Mouse (Mus musculus): ENCODE results near the gene Slc7a5. TPM values are rescaled to one million over a fixed set of nuclear protein-coding genes. Genes with fewer than 3 reads are reported as not detected.
A peak's percentile ranks its signal among the peaks of the same experiment; 100 is the strongest.

Gene Slc7a5
- polyA plus RNA-seq, 1 experiment from 2014 or later: 10.2 TPM

DNA sequence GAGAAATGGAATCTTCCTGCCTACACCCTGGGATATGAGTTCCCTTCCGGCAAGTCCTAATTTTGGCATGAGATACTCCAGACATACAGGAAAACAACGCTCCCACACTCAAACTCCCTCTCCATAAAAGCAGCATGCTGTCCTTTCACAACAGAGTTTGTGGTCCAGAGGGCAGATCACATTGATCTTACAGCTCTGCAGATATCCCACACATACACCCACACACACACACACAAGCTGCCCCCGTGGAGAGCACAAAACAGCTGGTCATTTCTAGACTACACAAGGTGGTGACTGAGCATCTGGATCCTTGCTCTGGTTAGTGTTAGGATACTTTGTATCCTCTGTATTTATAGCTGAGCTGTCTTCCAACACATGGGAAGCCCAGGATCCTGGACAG lies 32.4 kb downstream of the Slc7a5 start:
- no peaks in the 10 kb centered on the region for H3K36me3 ChIP-seq (ENCODE audit: insufficient read depth, low read length)
- H3K4me1 ChIP-seq (replicated peaks; ENCODE audit: insufficient read depth, low read length): peaks cover 12% of the 10 kb centered on the region; the same call in 1 of the 2 replicates
- WGBS: 36% methylated on average over 3 of the region's 3 CpGs
- no peaks in the 10 kb centered on the region for H3K9me3 ChIP-seq (replicated peaks; ENCODE audit: low read length)
- H3K4me2 ChIP-seq (ENCODE audit: low read length): no peak overlapping the region
- ATAC-seq (replicated peaks; ENCODE audit: low FRiP score, low read depth) (no peak), DNase-seq (ENCODE audit: low spot score) (peak; percentile 61)
- no peak overlapping the region for H3K9ac ChIP-seq (ENCODE audit: low read depth, low read length)
- H3K27me3 ChIP-seq (ENCODE audit: insufficient read depth, low read length): no peaks in the 10 kb centered on the region
- H3K27ac ChIP-seq: peak overlapping the region; percentile 36; the same call in 1 of the 2 replicates
- no peak overlapping the region for H3K4me3 ChIP-seq (replicated peaks; ENCODE audit: low read depth, low read length)
- no peak for TF ChIP-seq CTCF (IDR thresholded peaks at IDR 0.05; ENCODE audit: low read depth)

DNA sequence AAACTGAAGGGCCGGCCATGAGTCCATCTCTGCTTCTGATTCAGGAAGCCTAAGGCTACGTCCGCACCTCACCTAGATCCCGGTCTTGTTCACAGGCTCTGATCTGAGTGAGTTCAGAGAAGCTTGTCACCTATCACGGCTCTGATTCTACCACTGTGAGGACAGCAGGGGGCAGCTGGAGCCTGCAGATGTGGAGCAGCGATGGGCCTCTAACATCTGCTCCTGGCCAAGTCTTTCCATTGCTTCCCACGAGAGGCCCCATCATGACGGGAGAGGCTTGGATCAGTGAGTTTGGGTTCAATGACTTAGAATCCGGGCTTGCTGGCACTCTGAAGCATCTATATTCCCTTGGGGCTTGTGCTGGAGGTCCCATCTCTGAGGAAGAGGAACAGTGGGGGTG lies 33.5 kb downstream of the Slc7a5 start:
- DNase-seq (ENCODE audit: low spot score) (peak; percentile 92), ATAC-seq (replicated peaks; ENCODE audit: low FRiP score, low read depth) (peak; percentile 45)
- WGBS: 40% methylated on average over 9 of the region's 9 CpGs
- Histone ChIP-seq H3K36me3 (ENCODE audit: insufficient read depth, low read length) (no peaks in the 10 kb centered on the region), H3K27ac (no peak overlapping the region), H3K9ac (ENCODE audit: low read depth, low read length) (no peak overlapping the region), H3K4me3 (replicated peaks; ENCODE audit: low read depth, low read length) (no peak overlapping the region), H3K27me3 (ENCODE audit: insufficient read depth, low read length) (no peaks in the 10 kb centered on the region), H3K4me2 (ENCODE audit: low read length) (no peak overlapping the region), H3K4me1 (replicated peaks; ENCODE audit: insufficient read depth, low read length) (peaks cover 12% of the 10 kb centered on the region; the same call in 1 of the 2 replicates), H3K9me3 (replicated peaks; ENCODE audit: low read length) (no peaks in the 10 kb centered on the region)
- TF ChIP-seq CTCF (IDR thresholded peaks at IDR 0.05; ENCODE audit: low read depth): peak; percentile 95

DNA sequence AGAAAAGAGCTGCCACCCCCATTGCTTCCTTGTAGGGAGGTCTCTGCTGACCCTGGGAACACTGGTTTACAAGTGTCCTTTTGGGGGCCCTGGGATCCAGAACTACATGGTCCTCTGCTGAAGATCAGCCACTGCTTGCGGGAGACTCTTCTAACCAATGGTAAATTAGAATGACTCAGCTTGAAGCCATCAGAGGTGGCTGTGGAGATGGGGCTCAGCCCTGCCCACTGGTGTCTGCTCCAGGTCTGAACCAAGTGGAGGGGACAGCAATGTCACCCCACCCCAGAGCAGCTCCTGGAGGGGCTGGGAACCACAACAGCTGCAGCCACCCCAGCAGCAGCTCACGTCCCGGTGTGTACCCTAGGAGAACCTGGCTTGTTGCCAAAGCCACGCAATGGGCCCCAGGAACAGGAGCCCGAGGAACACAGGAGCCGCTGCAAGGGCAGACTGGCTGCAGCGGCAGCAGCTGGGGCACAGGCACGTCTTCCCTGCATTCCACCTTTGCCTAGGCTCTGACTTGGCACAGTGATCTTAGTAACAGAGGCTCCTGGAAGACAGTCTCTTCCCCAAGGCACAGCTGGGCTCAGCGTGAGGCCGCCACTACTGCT lies 35.6 kb downstream of the Slc7a5 start:
- Histone ChIP-seq H3K27me3 (ENCODE audit: insufficient read depth, low read length) (no peaks in the 10 kb centered on the region), H3K9me3 (replicated peaks; ENCODE audit: low read length) (no peaks in the 10 kb centered on the region), H3K27ac (no peak overlapping the region), H3K4me2 (ENCODE audit: low read length) (no peak overlapping the region), H3K4me3 (replicated peaks; ENCODE audit: low read depth, low read length) (no peak overlapping the region), H3K4me1 (replicated peaks; ENCODE audit: insufficient read depth, low read length) (peaks cover 12% of the 10 kb centered on the region; the same call in 1 of the 2 replicates), H3K36me3 (ENCODE audit: insufficient read depth, low read length) (no peaks in the 10 kb centered on the region), H3K9ac (ENCODE audit: low read depth, low read length) (no peak overlapping the region)
- no peak for TF ChIP-seq CTCF (IDR thresholded peaks at IDR 0.05; ENCODE audit: low read depth)
- WGBS: 27% methylated on average over 10 of the region's 10 CpGs
- DNase-seq (ENCODE audit: low spot score): no peak
- no peak for ATAC-seq (replicated peaks; ENCODE audit: low FRiP score, low read depth)

DNA sequence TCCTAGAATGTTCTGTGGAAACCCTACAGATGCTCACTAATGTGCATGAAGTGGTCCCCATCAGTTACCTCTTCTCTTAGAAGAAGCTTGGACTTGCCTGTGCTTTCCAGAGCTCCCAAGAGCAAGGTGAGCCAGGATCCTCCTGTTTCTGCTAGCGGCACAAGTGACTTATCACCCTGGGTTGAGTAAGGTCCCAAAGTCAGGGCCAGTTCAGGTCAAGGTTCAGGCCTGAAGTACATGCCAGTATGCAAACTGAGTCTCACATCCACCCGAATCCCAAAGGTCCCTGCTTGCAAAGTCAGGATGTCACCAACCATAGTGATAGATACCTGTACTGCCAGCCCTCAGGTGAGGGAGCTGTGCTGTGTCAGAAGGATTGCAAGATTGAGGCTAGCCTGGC lies 37.3 kb downstream of the Slc7a5 start:
- no peak overlapping the region for H3K27ac ChIP-seq
- DNase-seq (ENCODE audit: low spot score) (no peak), ATAC-seq (replicated peaks; ENCODE audit: low FRiP score, low read depth) (no peak)
- H3K4me3 ChIP-seq (replicated peaks; ENCODE audit: low read depth, low read length): no peak overlapping the region
- no peak overlapping the region for H3K4me2 ChIP-seq (ENCODE audit: low read length)
- 87% methylated on average over 2 of the region's 2 CpGs for WGBS
- no peaks in the 10 kb centered on the region for H3K9me3 ChIP-seq (replicated peaks; ENCODE audit: low read length)
- no peaks in the 10 kb centered on the region for H3K36me3 ChIP-seq (ENCODE audit: insufficient read depth, low read length)
- H3K27me3 ChIP-seq (ENCODE audit: insufficient read depth, low read length): no peaks in the 10 kb centered on the region
- no peak for TF ChIP-seq CTCF (IDR thresholded peaks at IDR 0.05; ENCODE audit: low read depth)
- peaks cover 8% of the 10 kb centered on the region; the same call in 1 of the 2 replicates for H3K4me1 ChIP-seq (replicated peaks; ENCODE audit: insufficient read depth, low read length)
- no peak overlapping the region for H3K9ac ChIP-seq (ENCODE audit: low read depth, low read length)

DNA sequence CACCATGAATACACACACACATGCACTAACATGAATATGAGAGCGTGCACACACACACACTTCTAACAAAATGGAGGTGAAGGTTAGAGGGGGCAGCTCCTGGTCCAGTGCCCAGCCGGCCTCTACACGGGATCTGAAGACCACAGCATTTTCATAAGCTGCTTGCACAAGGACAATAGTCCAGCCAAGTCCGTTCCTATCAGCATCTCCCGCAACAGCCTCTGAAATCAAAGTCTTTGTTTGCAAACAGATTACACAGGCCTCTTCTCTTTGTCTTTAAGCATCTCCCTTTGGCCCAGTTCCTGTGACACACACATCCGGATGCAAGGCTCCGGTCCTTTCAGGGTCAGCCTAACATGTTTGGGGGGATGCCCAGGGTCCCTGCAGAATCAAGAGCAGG lies 38.6 kb downstream of the Slc7a5 start:
- Histone ChIP-seq H3K4me2 (ENCODE audit: low read length) (no peak overlapping the region), H3K27ac (no peak overlapping the region), H3K9ac (ENCODE audit: low read depth, low read length) (no peak overlapping the region), H3K27me3 (ENCODE audit: insufficient read depth, low read length) (no peaks in the 10 kb centered on the region), H3K9me3 (replicated peaks; ENCODE audit: low read length) (no peaks in the 10 kb centered on the region), H3K4me1 (replicated peaks; ENCODE audit: insufficient read depth, low read length) (no peaks in the 10 kb centered on the region), H3K36me3 (ENCODE audit: insufficient read depth, low read length) (no peaks in the 10 kb centered on the region), H3K4me3 (replicated peaks; ENCODE audit: low read depth, low read length) (no peak overlapping the region)
- DNase-seq (ENCODE audit: low spot score) (no peak), ATAC-seq (replicated peaks; ENCODE audit: low FRiP score, low read depth) (no peak)
- no peak for TF ChIP-seq CTCF (IDR thresholded peaks at IDR 0.05; ENCODE audit: low read depth)
- 89% methylated on average over 7 of the region's 7 CpGs for WGBS

DNA sequence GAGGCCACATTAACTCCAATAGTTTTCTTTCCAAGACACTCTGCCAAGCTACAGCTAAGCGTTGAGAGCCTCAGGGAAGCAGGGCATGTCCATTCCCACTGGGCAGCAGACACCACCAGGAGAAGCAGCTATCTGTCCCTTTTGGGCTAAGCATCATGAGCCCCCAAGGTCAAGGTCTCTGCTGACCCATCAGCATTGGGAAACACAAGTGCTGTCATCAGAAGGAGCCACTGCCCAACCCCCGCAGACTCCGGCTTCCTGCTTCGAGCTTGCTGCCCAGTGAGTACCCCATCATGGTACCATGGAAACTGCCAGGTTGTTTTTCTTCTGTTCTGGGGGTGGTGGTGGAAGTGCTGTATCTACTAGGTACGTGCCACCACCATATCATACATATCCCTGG lies 39.3 kb downstream of the Slc7a5 start:
- no peak overlapping the region for H3K4me3 ChIP-seq (replicated peaks; ENCODE audit: low read depth, low read length)
- H3K27me3 ChIP-seq (ENCODE audit: insufficient read depth, low read length): no peaks in the 10 kb centered on the region
- no peak overlapping the region for H3K27ac ChIP-seq
- H3K36me3 ChIP-seq (ENCODE audit: insufficient read depth, low read length): no peaks in the 10 kb centered on the region
- no peaks in the 10 kb centered on the region for H3K4me1 ChIP-seq (replicated peaks; ENCODE audit: insufficient read depth, low read length)
- H3K9ac ChIP-seq (ENCODE audit: low read depth, low read length): no peak overlapping the region
- ATAC-seq (replicated peaks; ENCODE audit: low FRiP score, low read depth) (no peak), DNase-seq (ENCODE audit: low spot score) (no peak)
- no peaks in the 10 kb centered on the region for H3K9me3 ChIP-seq (replicated peaks; ENCODE audit: low read length)
- H3K4me2 ChIP-seq (ENCODE audit: low read length): no peak overlapping the region
- WGBS: 85% methylated on average over 5 of the region's 5 CpGs
- TF ChIP-seq CTCF (IDR thresholded peaks at IDR 0.05; ENCODE audit: low read depth): no peak

DNA sequence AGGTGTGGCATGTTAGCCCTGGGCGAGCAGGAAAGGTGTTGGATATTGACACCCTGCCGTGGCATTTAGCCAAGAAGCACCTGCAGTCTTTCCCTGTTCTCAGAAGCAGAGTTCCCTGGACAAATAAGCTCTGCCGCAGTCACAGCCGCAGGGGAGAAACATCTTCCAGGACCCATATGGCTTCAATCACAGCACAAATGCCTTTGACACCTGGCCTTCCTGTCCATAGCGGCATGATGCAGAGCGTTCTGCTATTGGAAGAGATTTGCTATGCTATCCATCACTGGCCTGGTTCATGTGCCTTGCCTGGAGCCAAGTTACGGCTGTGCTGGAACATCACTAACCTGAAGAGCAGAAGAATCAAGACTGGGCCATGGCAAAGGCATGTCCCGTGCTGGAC lies 42.1 kb downstream of the Slc7a5 start:
- no peak for DNase-seq (ENCODE audit: low spot score)
- no peaks in the 10 kb centered on the region for H3K36me3 ChIP-seq (ENCODE audit: insufficient read depth, low read length)
- no peak overlapping the region for H3K4me3 ChIP-seq (replicated peaks; ENCODE audit: low read depth, low read length)
- ATAC-seq (replicated peaks; ENCODE audit: low FRiP score, low read depth): no peak
- H3K9me3 ChIP-seq (replicated peaks; ENCODE audit: low read length): no peaks in the 10 kb centered on the region
- TF ChIP-seq CTCF (IDR thresholded peaks at IDR 0.05; ENCODE audit: low read depth): no peak
- no peaks in the 10 kb centered on the region for H3K27me3 ChIP-seq (ENCODE audit: insufficient read depth, low read length)
- 63% methylated on average over 8 of the region's 8 CpGs for WGBS
- H3K4me1 ChIP-seq (replicated peaks; ENCODE audit: insufficient read depth, low read length): no peaks in the 10 kb centered on the region
- H3K9ac ChIP-seq (ENCODE audit: low read depth, low read length): no peak overlapping the region
- no peak overlapping the region for H3K4me2 ChIP-seq (ENCODE audit: low read length)
- H3K27ac ChIP-seq: no peak overlapping the region
